Mouse (Mus musculus) cerebellum, adult 2 months (tissue): ENCODE data around the gene Arid5a.

Experiments used
- CTCF ChIP-seq: fragments of 200-500 bp; IDR thresholded peaks from 2 replicates; pipeline ENCODE4 v1.5.1; 2011; ENCODE audit warnings: low read depth, mild to moderate bottlenecking, control low read depth, low read length, moderate library complexity, borderline replicate concordance; ENCODE audit not compliant: insufficient read depth
- POLR2A ChIP-seq: fragments of 200-500 bp; IDR thresholded peaks from 2 replicates; pipeline ENCODE4 v1.6.1; 2011; ENCODE audit warnings: low read length, control low read depth, borderline replicate concordance; ENCODE audit not compliant: insufficient read depth

GRCm38 (mm10) chr1:36303381-36304320 lies 3.9 kb upstream of the Arid5a start:
- TF ChIP-seq CTCF (no peak), POLR2A (no peak)
